Mouse (Mus musculus): Measurements from ENCODE around the gene Map3k5.

DNA sequence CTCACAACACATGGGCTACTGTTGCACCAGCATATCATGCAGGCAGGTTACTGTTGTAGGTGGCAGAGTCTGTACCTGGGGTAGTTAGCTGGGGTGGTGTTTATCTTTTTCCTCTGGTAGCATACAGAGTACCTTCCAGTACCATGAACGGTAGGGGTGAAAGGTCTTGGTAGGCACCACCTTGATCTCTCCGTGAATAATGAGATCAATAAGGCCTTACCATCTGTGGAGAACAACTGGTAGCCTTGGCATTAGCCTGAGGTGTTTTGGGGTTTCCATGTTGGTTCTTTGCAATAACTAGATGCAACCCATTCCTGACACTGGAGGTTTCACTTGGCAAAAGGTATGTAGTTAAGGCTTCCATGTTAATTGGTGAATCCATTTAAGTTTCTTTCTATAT lies 109.8 kb downstream of the Map3k5 start:
- TF ChIP-seq UBTF (IDR thresholded peaks at IDR 0.05; ENCODE audit: low read depth, low read length) (no peak), ZC3H11A (IDR thresholded peaks at IDR 0.05; ENCODE audit: low read depth, low read length) (no peak), POLR2A (IDR thresholded peaks at IDR 0.05; ENCODE audit: low read depth, low read length) (no peak), POLR2AphosphoS2 (IDR thresholded peaks at IDR 0.05; ENCODE audit: low read depth, low read length) (no peak), EP300 (IDR thresholded peaks at IDR 0.05; ENCODE audit: low read length) (no peak), NRF1 (IDR thresholded peaks at IDR 0.05; ENCODE audit: low read depth, low read length) (no peak), USF1 (IDR thresholded peaks at IDR 0.05; ENCODE audit: low read depth, low read length) (no peak), NELFE (IDR thresholded peaks at IDR 0.05; ENCODE audit: low read depth, low read length) (no peak), E2F4 (IDR thresholded peaks at IDR 0.05; ENCODE audit: insufficient replicate concordance, low read depth, low read length) (no peak), CTCF (conservative IDR thresholded peaks at IDR 0.05 in 1 of 2, IDR thresholded peaks at IDR 0.05 in 1 of 2; ENCODE audit: low read depth in 2 of 2, low read length in 2 of 2) (no peak)

Measured in CH12.LX (cell line).